Mouse (Mus musculus): ENCODE results near the gene Ccdc125. TPM values are rescaled to one million over a fixed set of nuclear protein-coding genes. Genes with fewer than 3 reads are reported as not detected.

Ccdc125 gene
- polyA plus RNA-seq, 1 experiment from 2014 or later, result 2.9 TPM

GRCm38 (mm10) chr13:100746090-100746489 lies 76.6 kb downstream of the Ccdc125 start:
- Histone ChIP-seq H3K9me3 (ENCODE audit: control insufficient read depth, low read length) (no peaks in the 10 kb centered on the region), H3K4me3 (ENCODE audit: low read depth, low read length) (no peak overlapping the region), H3K36me3 (ENCODE audit: control insufficient read depth, insufficient read depth, low read length) (no peaks in the 10 kb centered on the region), H3K4me2 (ENCODE audit: low read depth, low read length, severe bottlenecking) (no peak overlapping the region), H3K4me1 (replicated peaks; ENCODE audit: control insufficient read depth, insufficient read depth, low read length) (0 out of 2 replicates have a peak, but pooled peaks cover 2% of the 10 kb centered on the region), H3K9ac (ENCODE audit: low read length) (no peak overlapping the region), H3K27me3 (ENCODE audit: control insufficient read depth, insufficient read depth, low read length) (no peaks in the 10 kb centered on the region), H3K27ac (ENCODE audit: low read depth, low read length) (no peak overlapping the region)
- 86% methylated on average over 3 of the region's 3 CpGs for WGBS
- DNase-seq (ENCODE audit: low spot score) (no peak), ATAC-seq (replicated peaks; ENCODE audit: low FRiP score) (no peak)

Other genes with a start within 250 kb of the Ccdc125 start
- not detected in 2 replicates for gene Naip1, start 216.8 kb upstream of the Ccdc125 start, polyA plus RNA-seq (2014; fragmentation: Nextera tagmentation; extraction: Ambion mirVana)
- gene Gtf2h2, start 177.1 kb upstream of the Ccdc125 start, polyA plus RNA-seq (2014; fragmentation: Nextera tagmentation; extraction: Ambion mirVana), result 82.6 and 105 TPM in 2 replicates
- 2.6 and 2.9 TPM in 2 replicates for gene Ocln, start 117.0 kb upstream of the Ccdc125 start, polyA plus RNA-seq (2014; fragmentation: Nextera tagmentation; extraction: Ambion mirVana)
- 2.7 and 4.1 TPM in 2 replicates for gene Marveld2, start 52.7 kb upstream of the Ccdc125 start, polyA plus RNA-seq (2014; fragmentation: Nextera tagmentation; extraction: Ambion mirVana)
- 344 and 354 TPM in 2 replicates for gene Ak6, start 18.7 kb upstream of the Ccdc125 start, polyA plus RNA-seq (2014; fragmentation: Nextera tagmentation; extraction: Ambion mirVana)
- gene Rad17, start 18.7 kb upstream of the Ccdc125 start, polyA plus RNA-seq (2014; fragmentation: Nextera tagmentation; extraction: Ambion mirVana), result 24.9 and 26.4 TPM in 2 replicates
- gene Taf9, start 18.1 kb upstream of the Ccdc125 start, polyA plus RNA-seq (2014; fragmentation: Nextera tagmentation; extraction: Ambion mirVana), result 22.4 and 22.6 TPM in 2 replicates
- gene Cdk7, start 61.2 kb downstream of the Ccdc125 start, polyA plus RNA-seq (2014; fragmentation: Nextera tagmentation; extraction: Ambion mirVana), result 72.3 and 75.0 TPM in 2 replicates
- 125 and 140 TPM in 2 replicates for gene Mrps36, start 74.9 kb downstream of the Ccdc125 start, polyA plus RNA-seq (2014; fragmentation: Nextera tagmentation; extraction: Ambion mirVana)
- gene Cenph, start 106.2 kb downstream of the Ccdc125 start, polyA plus RNA-seq (2014; fragmentation: Nextera tagmentation; extraction: Ambion mirVana), result 61.5 and 65.1 TPM in 2 replicates
- gene Ccnb1, start 116.9 kb downstream of the Ccdc125 start, polyA plus RNA-seq (2014; fragmentation: Nextera tagmentation; extraction: Ambion mirVana), result 455 and 459 TPM in 2 replicates
- gene Slc30a5, start 163.7 kb downstream of the Ccdc125 start, polyA plus RNA-seq (2014; fragmentation: Nextera tagmentation; extraction: Ambion mirVana), result 47.1 and 47.3 TPM in 2 replicates